Mouse (Mus musculus) olfactory bulb, adult 2 months (tissue): Measurements from ENCODE around the gene Anxa6. TPM values are rescaled to one million over a fixed set of nuclear protein-coding genes. Genes with fewer than 3 reads are reported as not detected.

Source experiments
- H3K27ac ChIP-seq: fragments of 200-500 bp; 2 replicates; pipeline ENCODE4 v1.5.1; 2012; ENCODE audit warnings: low read depth, low read length; ENCODE audit not compliant: insufficient read depth
- H3K4me1 ChIP-seq: fragments of 200-500 bp; 2 replicates; pipeline ENCODE4 v1.6.1; 2012; ENCODE audit warnings: low read length; ENCODE audit not compliant: control insufficient read depth, insufficient read depth
- H3K4me3 ChIP-seq: fragments of 200-500 bp; 2 replicates; pipeline ENCODE4 v1.5.1; 2012; ENCODE audit warnings: mild to moderate bottlenecking, low read depth, low read length, moderate library complexity; ENCODE audit not compliant: insufficient read depth
- CTCF ChIP-seq: fragments of 200-500 bp; IDR thresholded peaks from 2 replicates; pipeline ENCODE4 v1.5.1; 2012; ENCODE audit warnings: low read depth, mild to moderate bottlenecking, low read length, moderate library complexity; ENCODE audit not compliant: insufficient read depth
- POLR2A ChIP-seq: fragments of 200-500 bp; IDR thresholded peaks from 2 replicates; pipeline ENCODE4 v1.6.1; 2012; ENCODE audit warnings: mild to moderate bottlenecking, low read depth, low read length, moderate library complexity; ENCODE audit not compliant: insufficient read depth
- WGBS: fragments of 180-500 bp; shearing (Covaris S2); methylation state at CpG from one replicate; pipeline ENCODE4 v1.1.7; 2018; 5-methylcytosine and 5-hydroxymethylcytosine counted together
- polyA plus RNA-seq: library from polyadenylated mRNA; stranded (reverse); fragments of >200 nt; gene quantifications from 2 replicates; pipeline ENCODE4 v1.2.4, GENCODE M21; 2012; ENCODE audit warnings: low replicate concordance; ENCODE audit not compliant: missing spikeins, insufficient read depth, insufficient read length

Gene Anxa6
- polyA plus RNA-seq, 1 experiment: not detected

- H3K4me1 ChIP-seq: 0 out of 2 replicates have a peak, but pooled peaks cover 6% of the 10 kb centered on the region
- WGBS: 98% methylated on average over 5 of the region's 5 CpGs
- no peak for TF ChIP-seq CTCF
- no peak for TF ChIP-seq POLR2A
- no peak overlapping the region for H3K4me3 ChIP-seq
- H3K27ac ChIP-seq: no peak overlapping the region
Measured at GRCm38 (mm10) chr11:55071344-55071743, 38.1 kb upstream of the Anxa6 start.

GRCm38 (mm10) chr11:55069023-55069422 lies 35.8 kb upstream of the Anxa6 start:
- 53% methylated on average over 2 of the region's 2 CpGs for WGBS
- Histone ChIP-seq H3K4me1 (0 out of 2 replicates have a peak, but pooled peaks cover 4% of the 10 kb centered on the region), H3K27ac (no peak overlapping the region), H3K4me3 (no peak overlapping the region)
- TF ChIP-seq POLR2A (no peak), CTCF (no peak)

- Histone ChIP-seq H3K4me3 (no peak overlapping the region), H3K27ac (no peak overlapping the region), H3K4me1 (0 out of 2 replicates have a peak, but pooled peaks cover 4% of the 10 kb centered on the region)
- 70% methylated on average over 4 of the region's 4 CpGs for WGBS
- TF ChIP-seq CTCF (no peak), POLR2A (no peak)
Measured at GRCm38 (mm10) chr11:55066921-55067320, 33.7 kb upstream of the Anxa6 start.

GRCm38 (mm10) chr11:55062856-55063255 lies 29.6 kb upstream of the Anxa6 start:
- WGBS: 85% methylated on average over 5 of the region's 5 CpGs
- no peak for TF ChIP-seq CTCF
- no peak for TF ChIP-seq POLR2A
- H3K27ac ChIP-seq: no peak overlapping the region
- H3K4me1 ChIP-seq: no peaks in the 10 kb centered on the region
- H3K4me3 ChIP-seq: no peak overlapping the region

GRCm38 (mm10) chr11:55060802-55061201 lies 27.6 kb upstream of the Anxa6 start:
- no peak for TF ChIP-seq CTCF
- Histone ChIP-seq H3K27ac (no peak overlapping the region), H3K4me3 (no peak overlapping the region), H3K4me1 (no peaks in the 10 kb centered on the region)
- 91% methylated on average over 5 of the region's 5 CpGs for WGBS

DNA sequence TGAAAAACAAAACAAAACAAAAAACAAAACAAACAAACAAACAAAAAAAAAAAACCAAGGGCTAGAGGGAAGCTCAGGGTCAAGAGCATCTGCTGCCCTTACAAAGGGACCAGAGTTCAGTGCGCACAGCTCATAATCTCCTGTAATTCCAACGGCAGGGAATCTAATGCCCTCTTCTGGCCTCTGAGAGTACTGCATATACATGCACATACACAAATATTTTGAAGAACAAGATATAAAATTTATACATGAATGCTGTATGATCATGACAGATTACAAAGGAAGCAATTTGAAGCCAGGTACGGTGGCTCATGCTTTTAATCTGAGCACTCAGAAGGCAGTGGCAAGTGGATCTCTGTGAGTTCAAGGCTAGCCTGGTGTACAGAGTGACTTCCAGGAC lies 24.3 kb upstream of the Anxa6 start:
- Histone ChIP-seq H3K27ac (no peak overlapping the region), H3K4me1 (no peaks in the 10 kb centered on the region), H3K4me3 (no peak overlapping the region)
- WGBS: 85% methylated on average over 3 of the region's 3 CpGs
- TF ChIP-seq POLR2A: no peak
- no peak for TF ChIP-seq CTCF

- 91% methylated on average over 7 of the region's 7 CpGs for WGBS
- H3K4me1 ChIP-seq: no peaks in the 10 kb centered on the region
- H3K27ac ChIP-seq: no peak overlapping the region
- TF ChIP-seq POLR2A: no peak
- TF ChIP-seq CTCF: no peak
- no peak overlapping the region for H3K4me3 ChIP-seq
Measured at GRCm38 (mm10) chr11:55050837-55051510, 17.7 kb upstream of the Anxa6 start.

DNA sequence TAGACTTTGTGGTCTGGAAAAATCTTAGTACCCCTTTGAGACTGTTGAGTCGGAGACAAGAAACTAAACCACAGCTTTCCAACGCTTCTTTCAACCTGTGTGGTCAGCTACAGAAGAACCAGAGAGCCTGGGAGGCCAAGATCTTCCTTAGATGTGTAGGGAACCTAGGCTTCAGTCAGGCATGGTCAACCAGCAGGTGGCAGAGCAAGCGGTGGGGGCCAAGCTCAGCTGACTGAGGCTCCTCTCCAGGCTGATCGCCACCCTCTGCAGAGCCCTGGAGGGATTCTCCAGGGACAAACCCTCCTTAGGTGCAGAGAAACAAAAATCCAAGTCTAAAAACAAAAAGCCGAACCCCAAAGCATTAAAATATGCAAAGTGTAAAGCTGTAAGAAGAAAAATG lies 13.4 kb upstream of the Anxa6 start:
- Histone ChIP-seq H3K4me1 (no peaks in the 10 kb centered on the region), H3K27ac (no peak overlapping the region), H3K4me3 (no peak overlapping the region)
- TF ChIP-seq CTCF: 0 out of 2 replicates have a peak, but pooled peaks have one; percentile 31
- TF ChIP-seq POLR2A: no peak
- WGBS: 66% methylated on average over 5 of the region's 5 CpGs

DNA sequence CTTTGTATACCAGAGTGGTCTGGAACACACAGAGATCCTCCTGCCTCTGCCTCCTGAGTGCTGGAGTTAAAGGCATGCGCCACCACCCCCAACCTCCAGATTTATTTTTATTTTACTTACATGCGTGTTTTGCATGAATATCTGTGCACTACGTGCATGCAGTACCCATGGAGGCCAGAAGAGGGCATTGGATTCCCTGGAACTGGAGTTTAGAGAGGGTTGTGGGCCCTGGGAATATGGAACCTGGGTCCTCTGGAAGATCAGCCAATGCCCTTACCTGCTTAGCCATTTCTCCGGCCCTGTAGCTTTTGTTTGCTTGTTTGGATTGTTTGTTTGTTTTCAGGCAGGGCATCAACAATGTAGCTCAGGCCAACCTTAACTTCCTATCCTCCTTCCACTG lies 8.1 kb upstream of the Anxa6 start:
- 84% methylated on average over 4 of the region's 4 CpGs for WGBS
- TF ChIP-seq CTCF: no peak
- no peak for TF ChIP-seq POLR2A
- H3K4me1 ChIP-seq: peaks cover 2% of the 10 kb centered on the region; the same call in 1 of the 2 replicates
- no peak overlapping the region for H3K27ac ChIP-seq
- no peak overlapping the region for H3K4me3 ChIP-seq
